Mouse (Mus musculus) stomach, postnatal 0 days (tissue): Measurements from ENCODE around the gene Chst11. TPM values are rescaled to one million over a fixed set of nuclear protein-coding genes. Genes with fewer than 3 reads are reported as not detected.

Experiments
- ATAC-seq: fragments of 200-750 bp; cut with Nextera tagmentation; 2 replicates; pipeline ENCODE4 v1.8.0; 2017; ENCODE audit not compliant: low FRiP score, low TSS enrichment
- DNase-seq: peaks from one replicate; pipeline ENCODE4 v3.0.0-alpha.2; 2016; ENCODE audit warnings: low spot score
- H3K27ac ChIP-seq: fragments of 300-500 bp; sonication (generic); replicated peaks from 2 replicates; pipeline ENCODE4 v1.5.1; 2014; ENCODE audit warnings: mild to moderate bottlenecking, control low read depth
- H3K27me3 ChIP-seq: fragments of 300-500 bp; sonication (generic); 2 replicates; pipeline ENCODE4 v1.6.1; 2014; ENCODE audit warnings: low read length; ENCODE audit not compliant: control insufficient read depth, insufficient read depth
- H3K36me3 ChIP-seq: fragments of 300-500 bp; sonication (generic); 2 replicates; pipeline ENCODE4 v1.6.1; 2014; ENCODE audit warnings: low read length, mixed read lengths; ENCODE audit not compliant: control insufficient read depth, insufficient read depth
- H3K4me1 ChIP-seq: fragments of 300-500 bp; sonication (generic); replicated peaks from 2 replicates; pipeline ENCODE4 v1.6.1; 2014; ENCODE audit warnings: antibody characterized with exemption; ENCODE audit not compliant: control insufficient read depth, insufficient read depth
- H3K4me2 ChIP-seq: fragments of 300-500 bp; sonication (generic); replicated peaks from 2 replicates; pipeline ENCODE4 v1.6.1; 2014; ENCODE audit warnings: low read depth, mild to moderate bottlenecking, control low read depth, moderate library complexity
- H3K4me3 ChIP-seq: fragments of 300-500 bp; sonication (generic); 2 replicates; pipeline ENCODE4 v1.5.1; 2014; ENCODE audit warnings: low read depth, low read length, control low read depth
- H3K9ac ChIP-seq: fragments of 300-500 bp; sonication (generic); 2 replicates; pipeline ENCODE4 v1.6.1; 2014; ENCODE audit warnings: mild to moderate bottlenecking, low read length, control low read depth, mixed read lengths
- H3K9me3 ChIP-seq: fragments of 300-500 bp; sonication (generic); 2 replicates; pipeline ENCODE4 v1.6.1; 2016; ENCODE audit warnings: low read length; ENCODE audit not compliant: control insufficient read depth
- CTCF ChIP-seq: IDR thresholded peaks from 2 replicates; pipeline ENCODE4 v1.5.1; 2016; ENCODE audit warnings: antibody characterized with exemption, low read depth, mild to moderate bottlenecking, moderate library complexity
- EP300 ChIP-seq: optimal IDR thresholded peaks from 2 replicates; pipeline ENCODE3; 2016; ENCODE audit warnings: antibody characterized with exemption
- WGBS: fragments of 180-500 bp; shearing (Covaris S2); extraction: QIAGEN DNeasy Blood & Tissue Kit; methylation state at CpG from one replicate; pipeline ENCODE4 v1.1.7; 2014; 5-methylcytosine and 5-hydroxymethylcytosine counted together
- polyA plus RNA-seq: library from polyadenylated mRNA; unstranded; fragments of >200 nt; fragmentation: Nextera tagmentation; extraction: Ambion mirVana; gene quantifications from 2 replicates; pipeline ENCODE4 v1.2.1, GENCODE M21; 2015

Chst11 gene
- polyA plus RNA-seq, 1 experiment from 2014 or later = 0.45 TPM

DNA sequence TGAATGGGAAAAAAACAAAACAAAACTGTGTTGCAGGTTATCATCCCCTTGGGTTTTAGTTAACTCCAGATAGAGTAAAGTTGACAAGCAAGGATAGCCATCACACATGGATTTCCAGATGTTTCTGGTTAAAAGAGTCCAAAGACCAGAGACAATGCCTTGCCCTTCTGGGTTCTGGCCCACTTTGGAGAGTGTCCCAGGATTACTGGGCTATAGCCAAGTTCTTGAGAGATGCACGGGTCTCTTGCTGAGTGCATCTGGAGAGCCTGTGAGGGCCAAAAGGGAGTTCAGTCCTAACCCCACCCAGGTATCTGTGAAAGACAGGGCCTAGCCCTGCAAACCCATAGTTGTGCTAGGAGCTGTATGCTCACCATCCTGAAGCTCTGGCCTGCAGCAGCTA is 193.4 kb downstream of the Chst11 start:
- no peaks in the 10 kb centered on the region for H3K27me3 ChIP-seq
- H3K27ac ChIP-seq = peak overlapping the region; percentile 50
- H3K9ac ChIP-seq = no peak overlapping the region
- no peaks in the 10 kb centered on the region for H3K4me1 ChIP-seq
- WGBS = 52% methylated on average over 1 of the region's 1 CpGs
- no peaks in the 10 kb centered on the region for H3K36me3 ChIP-seq
- no peak overlapping the region for H3K4me3 ChIP-seq
- H3K4me2 ChIP-seq = no peak overlapping the region
- no peak for TF ChIP-seq EP300
- no peak for TF ChIP-seq CTCF
- H3K9me3 ChIP-seq = no peaks in the 10 kb centered on the region
- ATAC-seq (no peak), DNase-seq (no peak)

DNA sequence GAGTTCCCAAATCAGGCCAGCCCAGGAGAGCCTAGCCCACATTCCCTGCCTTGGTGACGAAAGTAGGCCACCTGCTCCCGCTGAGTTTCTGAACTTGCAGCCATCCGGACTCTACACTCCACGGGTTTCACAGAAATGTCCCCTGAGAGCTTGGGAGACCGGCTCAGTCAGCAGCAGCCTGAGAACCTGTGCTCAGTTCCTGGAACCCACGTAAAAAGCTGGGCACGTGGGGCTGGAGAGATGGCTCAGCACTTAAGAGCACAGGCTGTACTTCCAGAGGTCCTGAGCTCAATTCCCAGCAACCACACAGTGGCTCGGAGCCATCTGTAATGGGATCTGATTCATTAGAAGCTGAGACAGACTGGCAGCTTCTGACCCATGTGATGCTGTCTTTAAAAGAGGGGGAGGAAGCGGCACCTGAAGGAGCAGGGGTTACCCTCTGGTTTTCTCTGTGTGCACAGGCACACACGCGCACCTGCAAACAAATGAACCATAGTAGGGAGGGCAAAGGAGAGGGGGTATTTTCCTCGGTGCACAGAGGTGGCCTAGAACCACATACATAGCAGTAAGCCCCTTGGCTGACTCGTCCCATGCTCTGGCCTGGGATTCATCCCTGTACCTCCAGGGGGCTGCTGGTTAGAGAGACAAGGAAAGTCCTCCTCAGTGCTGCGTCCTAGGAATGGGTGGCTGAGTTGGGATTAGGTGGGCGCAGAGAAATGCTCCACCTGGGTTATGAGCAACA is 196.7 kb downstream of the Chst11 start:
- no peak for DNase-seq
- Histone ChIP-seq H3K9ac (no peak overlapping the region), H3K4me3 (no peak overlapping the region), H3K36me3 (no peaks in the 10 kb centered on the region), H3K27ac (no peak overlapping the region), H3K27me3 (no peaks in the 10 kb centered on the region), H3K4me2 (no peak overlapping the region), H3K9me3 (no peaks in the 10 kb centered on the region), H3K4me1 (no peaks in the 10 kb centered on the region; the same call in 1 of the 2 replicates)
- TF ChIP-seq CTCF (no peak), EP300 (no peak)
- 80% methylated on average over 15 of the region's 15 CpGs for WGBS
- no peak for ATAC-seq

DNA sequence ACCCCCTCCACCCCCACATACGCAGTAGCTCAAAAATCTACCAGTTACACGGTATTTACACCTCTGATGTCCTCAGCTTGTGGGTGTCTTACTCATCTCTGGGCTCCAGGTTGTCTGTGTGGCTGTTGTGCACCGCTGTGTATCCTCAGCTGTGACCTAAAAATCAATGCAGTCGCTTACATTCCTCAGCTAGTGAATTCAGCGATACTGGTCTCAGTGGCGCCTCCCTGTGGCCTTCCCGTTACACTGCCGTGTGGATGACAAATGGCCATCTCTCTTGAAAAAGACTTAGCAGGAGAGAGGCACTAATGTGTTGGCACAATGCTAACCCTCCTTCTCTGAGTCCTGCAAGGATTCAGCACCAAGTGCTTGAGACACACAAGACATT is 197.3 kb downstream of the Chst11 start:
- H3K36me3 ChIP-seq = no peaks in the 10 kb centered on the region
- no peak overlapping the region for H3K4me3 ChIP-seq
- no peak overlapping the region for H3K27ac ChIP-seq
- no peak overlapping the region for H3K4me2 ChIP-seq
- peak; percentile 85 for TF ChIP-seq CTCF
- TF ChIP-seq EP300 = no peak
- no peaks in the 10 kb centered on the region for H3K9me3 ChIP-seq
- 40% methylated on average over 8 of the region's 8 CpGs for WGBS
- no peak overlapping the region for H3K9ac ChIP-seq
- no peaks in the 10 kb centered on the region; the same call in 1 of the 2 replicates for H3K4me1 ChIP-seq
- no peak for ATAC-seq
- H3K27me3 ChIP-seq = no peaks in the 10 kb centered on the region
- peak; percentile 71 for DNase-seq

DNA sequence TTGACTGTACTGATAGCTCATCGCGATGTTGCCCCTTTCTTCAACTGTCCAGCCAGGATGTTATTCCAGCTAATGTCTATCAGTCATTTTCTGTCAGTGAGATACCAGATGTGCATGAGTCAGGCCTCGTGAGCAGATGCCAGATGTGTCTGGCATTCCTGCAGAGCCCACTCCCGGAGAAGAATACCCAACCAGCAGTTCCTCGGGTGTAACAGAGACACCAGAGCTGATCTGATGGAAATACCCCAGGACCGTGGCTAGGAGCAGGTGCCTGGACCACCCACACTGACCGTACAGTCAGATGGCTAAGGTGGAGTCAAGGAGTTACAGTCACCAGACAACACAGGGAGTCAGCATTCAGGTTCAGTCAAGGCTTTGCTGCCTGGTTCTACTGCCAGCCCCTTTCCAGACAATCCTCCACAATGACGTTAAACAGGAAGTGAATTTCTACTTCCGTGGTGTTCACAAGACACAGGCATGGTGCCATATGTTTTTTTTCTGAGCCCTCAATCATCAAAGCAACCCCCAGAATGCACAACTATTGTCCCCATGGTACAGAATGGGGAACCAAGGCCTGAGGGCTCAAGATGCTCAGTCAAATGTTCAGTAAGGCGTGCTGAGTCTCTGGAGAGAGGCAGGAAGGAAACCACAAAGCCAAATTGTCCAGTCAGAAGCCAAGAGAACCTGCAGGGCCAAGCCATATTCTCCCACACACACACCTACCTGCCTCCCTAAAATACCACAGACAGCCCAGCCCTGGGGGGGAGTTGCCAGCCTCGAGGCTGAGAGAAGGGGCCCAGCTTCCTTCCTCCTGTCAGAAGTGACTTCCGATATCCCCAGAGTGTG is 198.6 kb downstream of the Chst11 start:
- peak overlapping the region; percentile 18; the same call in 1 of the 2 replicates for H3K27ac ChIP-seq
- no peak overlapping the region for H3K9ac ChIP-seq
- TF ChIP-seq CTCF (no peak), EP300 (no peak)
- H3K9me3 ChIP-seq = no peaks in the 10 kb centered on the region
- no peaks in the 10 kb centered on the region for H3K36me3 ChIP-seq
- no peak overlapping the region for H3K4me3 ChIP-seq
- DNase-seq (no peak), ATAC-seq (peak; percentile 28; the same call in 1 of the 2 replicates)
- no peak overlapping the region for H3K4me2 ChIP-seq
- H3K4me1 ChIP-seq = no peaks in the 10 kb centered on the region; the same call in 1 of the 2 replicates
- no peaks in the 10 kb centered on the region for H3K27me3 ChIP-seq
- WGBS = 46% methylated on average over 12 of the region's 12 CpGs

DNA sequence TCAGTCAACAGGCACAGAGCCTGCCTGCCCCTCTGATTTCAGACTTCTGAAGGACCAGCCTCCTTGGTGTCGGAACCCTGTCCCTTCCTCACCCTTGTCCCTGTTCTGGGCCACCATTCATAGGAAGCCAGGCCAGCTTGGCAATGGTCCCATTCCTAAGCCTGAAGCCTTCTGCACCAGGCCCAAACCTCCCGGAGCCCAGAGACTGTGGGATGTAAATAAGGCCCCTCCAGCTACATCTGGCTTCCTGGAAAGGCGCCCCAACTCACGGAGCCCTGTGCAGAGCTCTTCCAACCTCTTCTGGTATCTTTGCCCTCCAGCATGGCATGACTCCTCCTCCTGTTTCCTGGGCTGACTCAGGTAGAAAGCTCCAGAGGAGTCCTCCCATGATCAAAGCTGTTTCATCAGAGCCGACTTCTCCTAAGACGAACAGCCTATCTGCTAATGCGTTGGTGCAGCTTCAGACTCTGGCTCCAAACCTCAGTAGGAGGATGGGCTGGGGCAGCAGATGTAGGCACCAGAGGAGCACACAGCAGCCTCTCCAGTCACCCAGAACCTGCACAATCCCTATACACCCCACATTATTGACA is 199.3 kb downstream of the Chst11 start:
- WGBS = 44% methylated on average over 7 of the region's 7 CpGs
- DNase-seq (no peak), ATAC-seq (no peak)
- no peaks in the 10 kb centered on the region for H3K27me3 ChIP-seq
- H3K4me3 ChIP-seq = no peak overlapping the region
- no peaks in the 10 kb centered on the region for H3K9me3 ChIP-seq
- TF ChIP-seq CTCF = no peak
- TF ChIP-seq EP300 = no peak
- H3K4me2 ChIP-seq = no peak overlapping the region
- peak overlapping the region; percentile 18; the same call in 1 of the 2 replicates for H3K27ac ChIP-seq
- no peaks in the 10 kb centered on the region; the same call in 1 of the 2 replicates for H3K4me1 ChIP-seq
- H3K36me3 ChIP-seq = no peaks in the 10 kb centered on the region
- 0 out of 2 replicates have a peak overlapping the region, but pooled peaks have one; percentile 38 for H3K9ac ChIP-seq
